Mouse (Mus musculus) spleen, adult 2 months (tissue): ENCODE data around the gene Proser2.

Experiments
- CTCF ChIP-seq: fragments of 200-500 bp; IDR thresholded peaks from 2 replicates; pipeline ENCODE4 v1.5.1; 2011; ENCODE audit warnings: mild to moderate bottlenecking, inconsistent platforms; ENCODE audit not compliant: insufficient read depth, insufficient read length, insufficient replicate concordance; ENCODE audit errors: extremely low read depth
- POLR2A ChIP-seq: fragments of 200-500 bp; IDR thresholded peaks from 2 replicates; pipeline ENCODE4 v1.6.1; 2011; ENCODE audit warnings: low read depth, low read length, inconsistent platforms

DNA sequence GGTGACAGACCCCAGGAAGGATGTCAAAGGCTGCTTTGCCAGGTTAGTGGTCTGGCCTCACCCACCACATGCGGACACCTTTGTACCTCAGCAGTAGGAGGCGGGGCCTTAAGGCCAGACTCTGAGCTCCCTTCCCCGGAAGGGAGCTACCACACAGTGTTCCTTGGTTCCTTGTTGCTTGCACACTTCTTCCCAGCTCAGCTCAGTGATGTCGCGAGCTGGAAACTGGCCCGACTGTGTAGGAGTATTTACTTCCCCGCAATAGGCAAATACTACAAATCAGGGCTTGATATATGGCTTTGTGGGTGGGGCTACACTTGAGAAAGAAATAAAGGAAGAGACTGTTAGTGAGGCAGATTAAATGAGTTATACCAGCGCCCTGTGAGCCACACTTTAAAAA lies 48.9 kb downstream of the Proser2 start:
- no peak for TF ChIP-seq CTCF
- TF ChIP-seq POLR2A, result no peak
